Mouse (Mus musculus): ENCODE measurements around the gene Car8.
"Not testable (repeated sequence)": the region's sequence is repeated elsewhere in the genome, so short reads cannot be mapped to it uniquely, and the experiment has no call there.

The Car8 gene

DNA sequence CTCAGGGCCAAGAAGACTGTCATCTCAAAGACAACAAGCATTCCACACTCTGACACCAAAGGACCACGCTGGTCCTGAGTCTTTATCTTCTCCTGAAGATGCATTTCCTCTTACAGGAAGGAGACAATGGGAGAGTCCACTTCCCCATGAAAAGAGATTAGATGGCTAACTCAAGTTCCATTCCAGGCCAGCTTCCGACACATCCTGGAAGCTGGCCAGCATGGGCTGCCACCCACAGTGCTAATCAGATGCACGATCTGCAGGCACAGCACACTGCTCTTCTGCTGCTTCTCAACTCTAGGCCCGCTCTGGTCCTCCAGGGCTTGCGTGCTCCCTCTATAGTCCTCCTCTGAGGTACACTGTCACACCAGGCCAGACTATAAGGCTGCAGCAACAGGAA is 40.8 kb downstream of the Car8 start:
- H3K36me3 ChIP-seq (ENCODE audit: insufficient read depth, low read length) = no peaks in the 10 kb centered on the region
- H3K4me3 ChIP-seq (replicated peaks; ENCODE audit: low read length) = no peak overlapping the region
- no peaks in the 10 kb centered on the region for H3K4me1 ChIP-seq (replicated peaks; ENCODE audit: low read depth, low read length)
- peaks cover 2% of the 10 kb centered on the region; the same call in 1 of the 2 replicates for H3K9me3 ChIP-seq (ENCODE audit: low read length)
- TF ChIP-seq POU5F1 (IDR thresholded peaks at IDR 0.05; ENCODE audit: borderline replicate concordance, low read length) (no peak), NANOG (IDR thresholded peaks at IDR 0.05; ENCODE audit: borderline replicate concordance, low read length) (no peak), CTCF (conservative IDR thresholded peaks at IDR 0.05; ENCODE audit: low read length) (no peak)
- no peaks in the 10 kb centered on the region for H3K27me3 ChIP-seq (ENCODE audit: insufficient read depth, low read length)

DNA sequence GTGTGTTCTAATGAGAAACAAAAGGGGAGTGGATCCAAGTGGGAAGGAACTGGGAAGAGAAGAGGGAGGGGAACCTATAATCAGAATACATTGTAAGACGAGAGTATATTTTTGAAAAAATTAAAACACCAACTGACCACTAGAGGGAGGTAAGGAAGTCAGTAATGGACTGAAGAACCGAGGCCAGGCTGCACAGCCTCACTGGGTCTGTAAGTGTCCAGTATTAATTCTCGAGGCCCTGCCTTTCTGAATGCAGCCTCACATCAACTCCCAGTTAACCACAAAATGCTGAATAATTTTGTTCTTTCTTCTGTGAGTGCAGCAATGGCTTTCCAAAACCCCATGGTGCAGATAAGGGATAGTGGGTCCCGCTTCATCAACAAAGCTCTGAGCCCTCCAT is 48.4 kb downstream of the Car8 start:
- Histone ChIP-seq H3K9me3 (ENCODE audit: low read length) (peaks cover 10% of the 10 kb centered on the region), H3K4me3 (replicated peaks; ENCODE audit: low read length) (no peak overlapping the region), H3K36me3 (ENCODE audit: insufficient read depth, low read length) (no peaks in the 10 kb centered on the region), H3K4me1 (replicated peaks; ENCODE audit: low read depth, low read length) (no peaks in the 10 kb centered on the region), H3K27me3 (ENCODE audit: insufficient read depth, low read length) (no peaks in the 10 kb centered on the region)
- TF ChIP-seq NANOG (IDR thresholded peaks at IDR 0.05; ENCODE audit: borderline replicate concordance, low read length) = no peak
- peak; percentile 27 for TF ChIP-seq CTCF (conservative IDR thresholded peaks at IDR 0.05; ENCODE audit: low read length)

DNA sequence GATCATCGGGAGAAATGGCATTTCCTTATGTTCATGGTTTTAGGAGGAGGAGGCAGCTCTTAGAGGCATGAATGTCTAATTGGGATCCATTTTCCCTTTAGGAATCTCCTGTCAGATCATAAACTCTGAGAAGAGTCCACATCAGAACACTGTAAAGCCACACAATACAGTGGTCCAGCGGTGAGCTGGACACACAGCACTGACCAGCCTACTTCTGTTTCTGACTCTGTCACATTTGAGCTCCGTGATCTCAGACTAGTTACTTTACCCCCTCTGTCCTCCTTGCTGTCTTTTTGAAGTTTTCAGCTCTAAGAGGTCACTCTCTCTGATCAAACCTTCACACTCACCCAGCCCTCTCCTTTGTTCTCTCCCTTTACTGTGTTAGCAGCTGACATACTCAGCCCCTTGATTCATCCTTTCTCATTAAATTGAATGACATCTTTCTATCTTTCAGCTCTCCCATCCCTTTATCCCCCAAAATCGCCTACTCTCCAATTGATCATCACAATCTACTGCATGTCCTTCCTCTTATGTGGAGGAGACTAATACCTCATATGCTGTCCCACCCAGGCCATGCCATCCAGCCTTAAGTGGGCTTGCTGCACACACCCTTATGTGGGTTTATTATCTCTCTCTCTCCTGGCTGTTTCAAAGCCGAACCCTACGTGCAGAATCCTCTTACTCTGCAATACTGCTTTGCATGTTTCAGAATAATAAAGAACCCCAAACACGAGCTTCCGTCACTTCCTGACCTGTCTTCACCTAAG is 51.7 kb downstream of the Car8 start:
- Histone ChIP-seq H3K27me3 (ENCODE audit: insufficient read depth, low read length) (no peaks in the 10 kb centered on the region), H3K9me3 (ENCODE audit: low read length) (peaks cover 10% of the 10 kb centered on the region), H3K4me3 (replicated peaks; ENCODE audit: low read length) (no peak overlapping the region), H3K36me3 (ENCODE audit: insufficient read depth, low read length) (no peaks in the 10 kb centered on the region), H3K4me1 (replicated peaks; ENCODE audit: low read depth, low read length) (no peaks in the 10 kb centered on the region)
- no peak for TF ChIP-seq POU5F1 (IDR thresholded peaks at IDR 0.05; ENCODE audit: borderline replicate concordance, low read length)
- TF ChIP-seq CTCF (conservative IDR thresholded peaks at IDR 0.05; ENCODE audit: low read length) = no peak
- no peak for TF ChIP-seq NANOG (IDR thresholded peaks at IDR 0.05; ENCODE audit: borderline replicate concordance, low read length)

GRCm38 (mm10) chr4:8180576-8180975 is 58.3 kb downstream of the Car8 start:
- Histone ChIP-seq H3K27me3 (ENCODE audit: insufficient read depth, low read length) (no peaks in the 10 kb centered on the region), H3K4me1 (replicated peaks; ENCODE audit: low read depth, low read length) (no peaks in the 10 kb centered on the region)
- TF ChIP-seq CTCF (conservative IDR thresholded peaks at IDR 0.05; ENCODE audit: low read length) = no peak
- TF ChIP-seq POU5F1 (IDR thresholded peaks at IDR 0.05; ENCODE audit: borderline replicate concordance, low read length) = no peak
- no peak for TF ChIP-seq NANOG (IDR thresholded peaks at IDR 0.05; ENCODE audit: borderline replicate concordance, low read length)

DNA sequence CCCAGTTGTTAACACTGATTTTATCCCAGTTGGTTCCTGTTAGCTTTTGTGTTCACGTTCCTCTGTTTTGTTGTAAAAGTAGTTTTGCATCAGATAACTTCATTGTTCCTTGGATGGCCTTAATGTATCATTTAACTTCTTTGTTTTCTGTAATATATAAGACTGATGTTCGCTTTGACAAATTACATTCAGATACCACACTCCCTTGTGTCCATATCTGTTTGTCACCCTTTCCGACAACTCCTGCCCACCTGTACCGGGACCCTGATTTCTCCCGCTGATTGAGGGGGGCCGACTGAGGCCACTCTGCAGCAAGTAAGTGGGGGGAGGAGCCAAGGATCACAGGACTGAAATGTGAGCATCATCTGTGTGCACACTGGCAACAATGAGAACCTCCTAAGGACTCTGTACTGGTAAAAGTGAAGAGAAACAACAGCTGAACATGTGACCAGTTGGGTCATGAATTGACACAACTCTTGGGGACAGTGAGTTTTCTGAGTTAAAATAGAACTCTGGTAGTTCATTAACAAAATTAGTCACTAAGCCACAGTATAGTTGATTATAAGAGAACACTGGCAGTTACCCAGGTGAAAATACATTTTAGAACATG is 84.1 kb downstream of the Car8 start:
- Histone ChIP-seq H3K36me3 (ENCODE audit: insufficient read depth, low read length) (no peaks in the 10 kb centered on the region), H3K9me3 (ENCODE audit: low read length) (no peaks in the 10 kb centered on the region), H3K27me3 (ENCODE audit: insufficient read depth, low read length) (no peaks in the 10 kb centered on the region), H3K4me1 (replicated peaks; ENCODE audit: low read depth, low read length) (peaks cover 16% of the 10 kb centered on the region), H3K4me3 (replicated peaks; ENCODE audit: low read length) (no peak overlapping the region)
- TF ChIP-seq POU5F1 (IDR thresholded peaks at IDR 0.05; ENCODE audit: borderline replicate concordance, low read length) (no peak), NANOG (IDR thresholded peaks at IDR 0.05; ENCODE audit: borderline replicate concordance, low read length) (peak; percentile 90)

More at GRCm38 (mm10) chr4:8180576-8180975, 58.3 kb downstream of the Car8 start:
- H3K9me3 ChIP-seq (ENCODE audit: low read length) = no peaks in the 10 kb centered on the region
- H3K36me3 ChIP-seq (ENCODE audit: insufficient read depth, low read length) = no peaks in the 10 kb centered on the region
- H3K4me3 ChIP-seq (replicated peaks; ENCODE audit: low read length) = no peak overlapping the region

- not testable (repeated sequence) for H3K9me3 ChIP-seq (ENCODE audit: low read length); H3K4me3 ChIP-seq (replicated peaks; ENCODE audit: low read length); H3K27me3 ChIP-seq (ENCODE audit: insufficient read depth, low read length); H3K36me3 ChIP-seq (ENCODE audit: insufficient read depth, low read length)
- peaks cover 16% of the 10 kb centered on the region for H3K4me1 ChIP-seq (replicated peaks; ENCODE audit: low read depth, low read length)
Observed at GRCm38 (mm10) chr4:8153926-8154325, 84.9 kb downstream of the Car8 start.

DNA sequence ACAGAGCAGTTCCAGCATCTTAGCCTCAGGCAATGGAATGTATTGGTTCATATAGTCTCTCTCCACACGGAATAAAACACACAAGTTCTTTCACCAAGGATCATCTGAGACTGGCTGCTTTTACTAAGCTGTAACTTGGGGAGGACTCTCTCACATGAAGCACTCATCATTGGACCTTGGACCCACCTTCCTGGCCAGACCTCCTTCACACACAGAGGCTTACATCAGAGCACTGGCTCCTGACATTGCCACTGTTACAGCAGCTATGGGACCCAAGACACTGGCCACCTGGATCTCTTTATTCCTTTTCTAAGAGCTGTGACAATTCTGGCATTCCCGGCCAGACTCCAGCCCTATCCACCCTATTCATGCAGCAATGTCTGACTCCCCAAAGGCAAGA is 101.4 kb downstream of the Car8 start:
- Histone ChIP-seq H3K9me3 (ENCODE audit: low read length) (no peaks in the 10 kb centered on the region), H3K36me3 (ENCODE audit: insufficient read depth, low read length) (no peaks in the 10 kb centered on the region), H3K4me1 (replicated peaks; ENCODE audit: low read depth, low read length) (no peaks in the 10 kb centered on the region), H3K4me3 (replicated peaks; ENCODE audit: low read length) (no peak overlapping the region), H3K27me3 (ENCODE audit: insufficient read depth, low read length) (no peaks in the 10 kb centered on the region)
- TF ChIP-seq NANOG (IDR thresholded peaks at IDR 0.05; ENCODE audit: borderline replicate concordance, low read length) = no peak
- TF ChIP-seq POU5F1 (IDR thresholded peaks at IDR 0.05; ENCODE audit: borderline replicate concordance, low read length) = no peak
- no peak for TF ChIP-seq CTCF (conservative IDR thresholded peaks at IDR 0.05; ENCODE audit: low read length)

DNA sequence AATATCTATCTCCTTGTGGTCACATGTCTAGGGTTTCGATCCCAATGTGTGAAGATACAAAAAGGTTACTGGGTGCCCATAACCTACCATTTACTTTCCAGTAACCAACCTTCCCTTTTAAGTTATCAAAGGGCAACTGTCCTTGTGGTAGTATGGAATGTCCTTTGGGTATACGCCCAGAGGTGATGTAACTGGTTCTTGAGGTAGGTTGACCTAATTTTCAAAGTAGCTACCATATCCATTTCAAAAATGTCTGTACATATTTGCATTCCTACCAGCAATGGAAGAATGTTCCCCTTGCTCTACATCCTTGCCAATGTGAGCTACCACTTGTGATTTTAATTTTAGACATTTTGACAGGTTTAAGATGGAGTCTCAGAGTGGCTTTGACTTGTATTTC is 106.8 kb downstream of the Car8 start:
- Histone ChIP-seq H3K9me3 (ENCODE audit: low read length) (no peaks in the 10 kb centered on the region), H3K27me3 (ENCODE audit: insufficient read depth, low read length) (no peaks in the 10 kb centered on the region), H3K4me1 (replicated peaks; ENCODE audit: low read depth, low read length) (no peaks in the 10 kb centered on the region), H3K36me3 (ENCODE audit: insufficient read depth, low read length) (no peaks in the 10 kb centered on the region), H3K4me3 (replicated peaks; ENCODE audit: low read length) (no peak overlapping the region)
- no peak for TF ChIP-seq CTCF (conservative IDR thresholded peaks at IDR 0.05; ENCODE audit: low read length)
- no peak for TF ChIP-seq NANOG (IDR thresholded peaks at IDR 0.05; ENCODE audit: borderline replicate concordance, low read length)
- no peak for TF ChIP-seq POU5F1 (IDR thresholded peaks at IDR 0.05; ENCODE audit: borderline replicate concordance, low read length)

DNA sequence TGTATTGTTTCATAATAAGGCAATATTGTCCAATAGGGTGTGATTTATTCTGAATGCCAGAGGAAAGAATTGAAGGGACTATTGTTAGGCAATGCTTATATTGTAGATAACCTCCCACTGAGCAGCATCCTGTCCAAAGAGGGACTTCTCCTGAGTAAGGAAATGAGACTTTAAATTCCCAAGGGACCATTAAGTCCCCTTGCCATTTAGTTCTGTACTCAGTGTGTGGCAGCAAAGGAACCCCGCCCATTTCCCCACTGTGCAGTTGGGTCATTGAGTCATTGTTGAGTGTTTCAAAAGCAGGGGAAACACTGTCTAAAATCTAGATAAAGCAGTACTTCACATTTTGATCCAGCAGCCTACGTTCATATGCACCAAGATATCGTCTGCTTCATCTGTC is 125.3 kb downstream of the Car8 start:
- no peaks in the 10 kb centered on the region for H3K4me1 ChIP-seq (replicated peaks; ENCODE audit: low read depth, low read length)
- no peaks in the 10 kb centered on the region for H3K27me3 ChIP-seq (ENCODE audit: insufficient read depth, low read length)
- peaks cover 54% of the 10 kb centered on the region for H3K9me3 ChIP-seq (ENCODE audit: low read length)
- TF ChIP-seq NANOG (IDR thresholded peaks at IDR 0.05; ENCODE audit: borderline replicate concordance, low read length) = no peak
- TF ChIP-seq CTCF (conservative IDR thresholded peaks at IDR 0.05; ENCODE audit: low read length) = no peak
- no peak for TF ChIP-seq POU5F1 (IDR thresholded peaks at IDR 0.05; ENCODE audit: borderline replicate concordance, low read length)
- no peak overlapping the region for H3K4me3 ChIP-seq (replicated peaks; ENCODE audit: low read length)
- H3K36me3 ChIP-seq (ENCODE audit: insufficient read depth, low read length) = no peaks in the 10 kb centered on the region
